Mouse (Mus musculus) thymus, adult 2 months (tissue): Measurements from ENCODE around the gene Dna2.

ENCODE experiments used
- CTCF ChIP-seq: fragments of 200-500 bp; IDR thresholded peaks from 2 replicates; pipeline ENCODE4 v1.5.1; 2012; ENCODE audit warnings: mild to moderate bottlenecking, control low read depth, low read length, moderate library complexity, borderline replicate concordance; ENCODE audit not compliant: control insufficient read depth, poor library complexity, insufficient read depth; ENCODE audit errors: extremely low read depth
- POLR2A ChIP-seq: fragments of 200-500 bp; IDR thresholded peaks from 2 replicates; pipeline ENCODE4 v1.6.1; 2012; ENCODE audit warnings: mild to moderate bottlenecking, low read length, control low read depth, moderate library complexity; ENCODE audit not compliant: control insufficient read depth, poor library complexity, insufficient read depth; ENCODE audit errors: extremely low read depth

DNA sequence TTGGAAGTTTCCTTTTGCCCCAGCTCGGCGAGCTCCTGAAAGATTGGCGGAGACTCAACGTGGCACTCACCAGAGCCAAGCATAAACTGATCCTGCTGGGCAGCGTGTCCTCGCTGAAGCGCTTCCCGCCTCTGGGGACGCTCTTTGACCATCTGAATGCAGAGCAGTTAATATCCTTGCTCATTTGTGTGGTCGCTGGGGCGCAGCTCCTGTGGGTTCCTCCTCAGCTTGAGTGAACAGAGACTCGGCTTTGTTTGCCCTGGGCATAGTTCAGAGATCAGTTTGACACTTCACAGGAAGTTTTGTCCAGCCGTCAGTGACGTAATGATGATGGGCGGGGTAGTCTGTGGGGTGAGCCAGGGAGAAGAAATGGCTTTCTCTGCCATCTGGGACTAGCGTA is 25.0 kb downstream of the Dna2 start:
- no peak for TF ChIP-seq CTCF
- TF ChIP-seq POLR2A: no peak
